Mouse (Mus musculus) kidney, embryonic 14.5 days (tissue): Measurements from ENCODE around the gene Pom121. TPM values are rescaled to one million over a fixed set of nuclear protein-coding genes. Genes with fewer than 3 reads are reported as not detected.
"Not testable (repeated sequence)": the region's sequence is repeated elsewhere in the genome, so short reads cannot be mapped to it uniquely, and the experiment has no call there.

ENCODE experiments used
- ATAC-seq: fragments of 200-750 bp; cut with Nextera tagmentation; 2 replicates; pipeline ENCODE4 v1.8.0; 2017; ENCODE audit warnings: moderate number of reproducible peaks, mild to moderate bottlenecking, moderate TSS enrichment, moderate library complexity; ENCODE audit not compliant: low FRiP score, low TSS enrichment
- H3K27ac ChIP-seq: fragments of 300-500 bp; sonication (generic); 2 replicates; pipeline ENCODE4 v1.5.1; 2014; ENCODE audit warnings: low read depth, mild to moderate bottlenecking, low read length, moderate library complexity, mixed read lengths
- H3K27me3 ChIP-seq: fragments of 300-500 bp; sonication (generic); 2 replicates; pipeline ENCODE4 v1.6.1; 2014; ENCODE audit warnings: mild to moderate bottlenecking, low read length; ENCODE audit not compliant: control insufficient read depth, insufficient read depth
- H3K36me3 ChIP-seq: fragments of 300-500 bp; sonication (generic); 2 replicates; pipeline ENCODE4 v1.6.1; 2014; ENCODE audit warnings: low read length, mixed read lengths; ENCODE audit not compliant: control insufficient read depth, insufficient read depth
- H3K4me1 ChIP-seq: fragments of 300-500 bp; sonication (generic); 2 replicates; pipeline ENCODE4 v1.6.1; 2014; ENCODE audit warnings: low read length, mixed read lengths; ENCODE audit not compliant: control insufficient read depth, insufficient read depth
- H3K4me2 ChIP-seq: fragments of 300-500 bp; sonication (generic); replicated peaks from 2 replicates; pipeline ENCODE4 v1.6.1; 2014; ENCODE audit warnings: low read depth, mild to moderate bottlenecking, low read length
- H3K4me3 ChIP-seq: fragments of 300-500 bp; sonication (generic); 2 replicates; pipeline ENCODE4 v1.5.1; 2014; ENCODE audit warnings: mild to moderate bottlenecking, low read length
- H3K9ac ChIP-seq: fragments of 300-500 bp; sonication (generic); 2 replicates; pipeline ENCODE4 v1.6.1; 2014; ENCODE audit warnings: low read depth, mild to moderate bottlenecking, low read length, moderate library complexity
- H3K9me3 ChIP-seq: fragments of 300-500 bp; sonication (generic); 2 replicates; pipeline ENCODE4 v1.6.1; 2016; ENCODE audit warnings: low read length; ENCODE audit not compliant: control insufficient read depth
- WGBS: fragments of 180-500 bp; shearing (Covaris S2); extraction: QIAGEN DNeasy Blood & Tissue Kit; methylation state at CpG from one replicate; pipeline ENCODE4 v1.1.7; 2014; 5-methylcytosine and 5-hydroxymethylcytosine counted together
- polyA plus RNA-seq: library from polyadenylated mRNA; unstranded; fragments of >200 nt; fragmentation: Nextera tagmentation; extraction: Ambion mirVana; gene quantifications from 2 replicates; pipeline ENCODE4 v1.2.1, GENCODE M21; 2014

Gene Pom121
- polyA plus RNA-seq, 1 experiment from 2014 or later, result 20.7 TPM

DNA sequence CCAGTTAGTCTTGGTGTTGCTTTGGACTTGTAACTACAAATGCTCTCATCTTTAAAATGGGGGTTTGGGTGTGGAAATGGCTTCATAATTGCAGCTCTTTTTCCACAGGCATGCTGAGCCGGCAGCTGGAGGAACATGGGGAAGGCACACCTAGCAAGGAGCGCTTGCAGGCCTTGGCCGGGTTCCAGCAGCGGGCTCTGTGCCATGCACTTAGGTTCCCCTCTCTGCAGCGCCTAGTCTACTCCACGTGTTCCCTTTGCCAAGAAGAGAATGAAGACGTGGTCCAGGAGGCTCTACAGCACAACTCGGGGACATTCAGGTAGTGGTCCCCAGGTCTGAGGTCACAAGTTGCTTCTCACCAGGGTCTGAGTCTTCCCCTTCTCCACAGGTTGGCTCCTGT is 19.2 kb downstream of the Pom121 start:
- H3K9me3 ChIP-seq, result no peaks in the 10 kb centered on the region
- ATAC-seq, result no peak
- WGBS, result 87% methylated on average over 8 of the region's 8 CpGs

DNA sequence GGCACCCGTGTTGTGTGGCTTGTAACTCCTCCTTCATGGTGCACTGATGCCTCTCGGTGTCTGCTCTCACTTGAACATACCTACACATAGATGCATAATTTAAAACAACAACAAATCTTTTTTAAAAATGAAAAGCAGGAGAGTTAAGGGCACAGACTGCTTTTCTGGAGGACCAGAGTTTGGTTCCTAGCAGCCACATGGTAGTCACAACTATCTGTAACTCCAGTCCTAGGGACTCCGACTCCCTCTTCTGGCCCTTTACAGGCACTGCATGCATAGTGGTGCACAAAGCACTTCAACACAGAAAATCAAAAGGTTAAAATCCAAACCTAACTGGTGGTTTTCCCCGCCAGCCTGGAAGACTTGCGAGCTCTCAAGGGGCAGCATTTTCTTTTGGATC is 20.7 kb downstream of the Pom121 start:
- Histone ChIP-seq H3K4me3 (no peak overlapping the region), H3K27me3 (no peaks in the 10 kb centered on the region), H3K4me2 (no peak overlapping the region), H3K9me3 (no peaks in the 10 kb centered on the region), H3K9ac (no peak overlapping the region), H3K36me3 (peaks cover 67% of the 10 kb centered on the region), H3K4me1 (peaks cover 8% of the 10 kb centered on the region), H3K27ac (no peak overlapping the region)
- ATAC-seq, result no peak
- 94% methylated on average over 5 of the region's 5 CpGs for WGBS

More for the DNA sequence above, 19.2 kb downstream of the Pom121 start:
- H3K27ac ChIP-seq, result no peak overlapping the region
- H3K9ac ChIP-seq, result no peak overlapping the region
- H3K36me3 ChIP-seq, result peaks cover 82% of the 10 kb centered on the region
- no peaks in the 10 kb centered on the region for H3K27me3 ChIP-seq
- H3K4me2 ChIP-seq, result no peak overlapping the region
- no peak overlapping the region for H3K4me3 ChIP-seq
- H3K4me1 ChIP-seq, result peaks cover 5% of the 10 kb centered on the region

DNA sequence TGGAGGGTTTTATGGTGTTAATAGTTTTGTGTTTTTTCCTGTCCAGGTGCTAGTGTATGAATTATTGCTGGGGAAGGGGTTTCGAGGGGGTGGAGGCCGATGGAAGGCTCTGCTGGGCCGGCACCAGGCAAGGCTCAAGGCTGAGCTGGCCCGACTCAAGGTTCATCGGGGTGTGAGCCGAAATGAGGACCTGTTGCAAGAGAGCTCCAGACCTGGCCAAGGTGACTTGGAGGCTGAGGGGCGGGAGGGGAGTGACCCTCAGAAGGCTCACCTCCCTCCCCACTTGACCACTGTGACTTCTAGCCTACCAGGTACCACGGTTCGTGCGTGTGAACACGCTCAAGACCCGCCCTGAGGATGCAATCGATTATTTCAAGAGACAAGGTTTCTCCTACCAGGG is 23.2 kb downstream of the Pom121 start:
- H3K4me1 ChIP-seq, result peaks cover 8% of the 10 kb centered on the region
- no peak overlapping the region for H3K27ac ChIP-seq
- H3K27me3 ChIP-seq, result no peaks in the 10 kb centered on the region
- H3K9ac ChIP-seq, result no peak overlapping the region
- H3K4me2 ChIP-seq, result no peak overlapping the region
- ATAC-seq, result no peak
- WGBS, result 96% methylated on average over 13 of the region's 13 CpGs
- H3K4me3 ChIP-seq, result peak overlapping the region; percentile 69; the same call in 1 of the 2 replicates
- H3K9me3 ChIP-seq, result no peaks in the 10 kb centered on the region
- H3K36me3 ChIP-seq, result peaks cover 43% of the 10 kb centered on the region

DNA sequence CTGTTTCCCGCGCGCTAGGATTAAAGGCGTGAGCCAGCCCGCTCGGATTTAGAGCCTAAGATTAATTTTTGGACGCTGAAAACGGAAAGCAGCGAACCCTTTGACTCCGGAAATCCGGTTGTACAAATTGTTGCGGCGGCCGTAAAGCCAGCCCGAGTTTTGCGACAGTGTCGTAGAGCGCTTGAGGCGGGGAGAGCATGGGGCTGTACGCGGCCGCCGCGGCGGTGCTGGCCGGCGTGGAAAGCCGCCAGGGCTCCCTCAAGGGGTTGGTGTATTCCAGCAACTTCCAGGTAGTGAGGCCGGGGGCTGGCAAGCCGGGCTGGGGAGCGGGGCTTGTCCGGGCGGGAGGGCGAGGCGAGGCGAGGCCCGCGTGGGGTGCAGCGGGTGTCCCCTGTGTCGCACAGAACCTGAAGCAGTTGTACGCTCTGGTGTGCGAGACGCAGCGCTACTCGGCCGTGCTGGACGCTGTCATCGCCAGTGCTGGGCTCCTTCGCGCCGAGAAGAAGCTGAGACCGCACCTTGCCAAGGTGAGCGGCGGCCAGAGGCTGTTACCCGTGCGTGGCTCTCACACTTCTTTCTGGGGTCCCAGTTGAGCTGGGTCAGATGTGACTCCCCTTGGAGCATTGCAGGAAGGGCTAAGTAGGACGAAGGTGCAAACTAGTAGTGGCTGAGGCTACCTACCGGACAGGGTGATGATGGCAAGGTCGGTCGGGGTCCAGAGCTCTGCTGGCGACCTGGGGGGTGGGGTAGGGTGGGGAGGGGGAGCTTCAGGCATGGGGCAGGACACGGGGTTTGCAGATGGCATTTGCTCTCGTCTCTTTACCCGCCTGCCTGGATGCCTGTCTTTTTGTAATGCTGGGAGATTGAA is 24.3 kb downstream of the Pom121 start, which contains the start of gene Nsun5:
Nsun5 (plus strand) TSS at position 167 of the 868 bp plus-strand sequence.
- H3K4me1 ChIP-seq, result peaks cover 8% of the 10 kb centered on the region
- peaks cover 31% of the 10 kb centered on the region for H3K36me3 ChIP-seq
- peak within 1 kb of the TSS; percentile 69 for H3K4me3 ChIP-seq
- H3K9ac ChIP-seq, result peak within 1 kb of the TSS; percentile 69
- no peaks in the 10 kb centered on the region for H3K27me3 ChIP-seq
- peak within 1 kb of the TSS; percentile 80 for H3K27ac ChIP-seq
- under 1% methylated on average over 61 of the region's 64 CpGs for WGBS
- peak within 1 kb of the TSS; percentile 79 for H3K4me2 ChIP-seq
- H3K9me3 ChIP-seq, result no peaks in the 10 kb centered on the region
- peak; percentile 71 for ATAC-seq

DNA sequence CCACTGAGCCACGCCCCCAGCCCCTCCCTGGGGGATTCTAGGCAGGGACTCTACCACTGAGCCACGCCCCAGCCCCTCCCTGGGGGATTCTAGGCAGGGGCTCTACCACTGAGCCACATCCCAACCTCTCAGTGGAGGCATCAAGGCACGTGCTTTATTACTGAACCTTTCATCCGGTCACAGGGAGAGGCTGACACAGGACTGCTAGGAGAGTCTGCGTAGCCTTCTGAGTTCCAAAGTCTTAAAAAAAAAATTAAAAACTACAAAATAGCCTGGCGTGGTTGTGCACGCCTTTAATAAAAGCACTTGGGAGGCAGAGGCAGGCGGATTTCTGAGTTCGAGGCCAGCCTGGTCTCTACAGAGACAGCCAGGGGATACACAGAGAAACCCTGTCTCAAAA is 25.1 kb downstream of the Pom121 start:
- not testable (repeated sequence) for ATAC-seq, H3K4me1 ChIP-seq, H3K27me3 ChIP-seq, H3K9me3 ChIP-seq
- Histone ChIP-seq H3K4me3 (peak overlapping the region; percentile 69), H3K36me3 (peaks cover 23% of the 10 kb centered on the region), H3K4me2 (peak overlapping the region; percentile 79), H3K27ac (peak overlapping the region; percentile 80), H3K9ac (peak overlapping the region; percentile 69; the same call in 1 of the 2 replicates)
- 59% methylated on average over 9 of the region's 9 CpGs for WGBS

DNA sequence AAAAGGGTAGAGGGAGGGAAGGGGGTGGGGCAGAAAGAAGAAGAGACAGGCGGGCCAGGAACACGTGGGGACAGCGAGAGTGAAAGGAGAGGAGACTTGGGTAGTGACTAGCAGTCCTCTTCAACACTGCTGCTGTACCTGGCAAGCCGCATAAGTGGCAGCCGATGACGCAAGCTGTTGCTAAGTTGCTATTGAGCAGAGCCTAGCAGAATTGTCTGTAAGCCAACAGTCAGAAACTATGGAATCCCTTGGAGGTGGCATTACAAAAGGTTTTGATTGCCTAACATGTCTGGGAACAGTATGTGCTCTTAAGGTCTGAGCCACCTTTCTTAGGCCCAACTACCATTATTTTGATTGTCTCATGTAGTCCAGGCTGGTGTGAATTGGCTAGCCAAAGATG is 26.0 kb downstream of the Pom121 start:
- no peak for ATAC-seq
- Histone ChIP-seq H3K4me1 (peaks cover 8% of the 10 kb centered on the region), H3K4me2 (no peak overlapping the region), H3K27ac (no peak overlapping the region), H3K27me3 (no peaks in the 10 kb centered on the region), H3K36me3 (peaks cover 14% of the 10 kb centered on the region), H3K9me3 (no peaks in the 10 kb centered on the region), H3K9ac (no peak overlapping the region), H3K4me3 (no peak overlapping the region)
- 88% methylated on average over 6 of the region's 6 CpGs for WGBS

DNA sequence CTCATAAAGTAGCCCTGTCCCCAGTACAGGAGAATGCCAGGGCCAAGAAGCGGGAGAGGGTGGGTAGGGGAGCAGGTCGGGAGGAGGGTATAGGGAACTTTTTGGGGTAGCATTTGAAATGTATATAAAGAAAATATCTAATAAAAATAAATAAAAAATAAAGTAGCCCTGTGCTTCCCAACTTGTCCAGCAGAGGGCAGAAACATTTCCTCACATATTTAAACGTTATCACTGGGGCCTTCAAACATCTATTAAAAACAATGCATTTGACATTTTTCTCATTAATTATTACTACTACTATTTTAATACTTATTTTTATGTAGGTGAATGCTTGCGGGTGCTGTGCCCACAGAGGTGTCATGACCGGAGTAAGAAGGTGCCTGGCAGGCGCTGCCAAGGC is 26.5 kb downstream of the Pom121 start:
- Histone ChIP-seq H3K4me3 (no peak overlapping the region), H3K36me3 (peaks cover 11% of the 10 kb centered on the region; the same call in 1 of the 2 replicates), H3K4me2 (no peak overlapping the region), H3K9me3 (no peaks in the 10 kb centered on the region), H3K27ac (no peak overlapping the region), H3K9ac (no peak overlapping the region), H3K4me1 (peaks cover 8% of the 10 kb centered on the region), H3K27me3 (no peaks in the 10 kb centered on the region)
- no peak for ATAC-seq
- 53% methylated on average over 6 of the region's 6 CpGs for WGBS

DNA sequence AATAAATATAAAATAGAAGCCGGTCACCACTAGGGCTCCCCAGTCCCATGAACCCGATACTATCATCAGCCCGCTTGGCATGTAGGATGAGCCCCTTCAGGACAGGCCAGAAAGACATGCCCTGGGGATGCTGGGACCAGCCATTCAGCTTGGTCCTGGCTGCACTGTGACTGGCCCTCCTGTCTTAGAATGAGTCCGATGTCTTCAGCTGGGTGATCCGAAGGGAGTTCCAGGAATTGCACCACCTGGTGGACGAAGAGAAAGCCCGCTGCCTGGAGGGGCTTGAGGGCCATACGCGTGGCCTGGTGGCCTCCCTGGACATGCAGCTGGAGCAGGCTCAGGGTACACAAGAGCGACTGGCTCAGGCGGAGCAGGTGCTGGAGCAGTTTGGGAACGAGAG is 30.8 kb downstream of the Pom121 start:
- H3K9me3 ChIP-seq, result no peaks in the 10 kb centered on the region
- no peak overlapping the region for H3K9ac ChIP-seq
- no peak overlapping the region for H3K4me3 ChIP-seq
- no peaks in the 10 kb centered on the region for H3K27me3 ChIP-seq
- no peak overlapping the region for H3K27ac ChIP-seq
- 29% methylated on average over 12 of the region's 12 CpGs for WGBS
- no peaks in the 10 kb centered on the region for H3K4me1 ChIP-seq
- peak; percentile 51; the same call in 1 of the 2 replicates for ATAC-seq
- H3K4me2 ChIP-seq, result no peak overlapping the region
- no peaks in the 10 kb centered on the region for H3K36me3 ChIP-seq

DNA sequence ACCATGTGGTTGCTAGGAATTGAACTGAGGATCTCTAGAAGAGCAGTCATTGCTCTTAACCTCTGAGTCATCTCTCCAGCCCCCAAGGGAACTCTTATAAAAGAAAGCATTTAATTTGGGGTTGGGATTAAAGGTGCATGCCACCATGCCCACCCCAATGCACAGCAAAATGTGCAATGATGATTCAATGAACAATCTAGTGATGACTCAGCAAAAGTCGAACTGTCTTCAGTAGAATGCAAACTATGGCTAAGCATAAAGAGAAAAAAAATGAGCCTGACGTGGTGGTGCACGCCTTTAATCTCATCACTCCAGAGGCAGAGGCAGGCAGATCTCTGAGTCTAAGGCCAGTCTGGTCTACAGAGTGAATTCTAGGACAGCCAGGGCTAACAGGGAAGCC is 31.8 kb downstream of the Pom121 start:
- WGBS, result 95% methylated on average over 3 of the region's 3 CpGs
- Histone ChIP-seq H3K9me3 (no peaks in the 10 kb centered on the region), H3K36me3 (no peaks in the 10 kb centered on the region), H3K27me3 (no peaks in the 10 kb centered on the region), H3K4me2 (no peak overlapping the region), H3K4me3 (no peak overlapping the region), H3K9ac (no peak overlapping the region), H3K27ac (no peak overlapping the region), H3K4me1 (no peaks in the 10 kb centered on the region)
- ATAC-seq, result no peak
